Mouse (Mus musculus) thymus, adult 2 months (tissue): ENCODE measurements at regions not wholly inside any gene's neighbourhood (a gene's known extent, or its start where the extent isn't known, plus 50 kb on each side); places are given as distances from the start of the nearest gene placed in this dataset.
"Not testable (repeated sequence)": the region's sequence is repeated elsewhere in the genome, so short reads cannot be mapped to it uniquely, and the experiment has no call there.

Experiments used
- DNase-seq: peaks from one replicate; pipeline ENCODE4 v3.0.0; 2021
- H3K27ac ChIP-seq: fragments of 200-500 bp; 2 replicates; pipeline ENCODE4 v1.5.1; 2012; ENCODE audit warnings: low read length, control low read depth; ENCODE audit not compliant: control insufficient read depth, insufficient read depth
- H3K27me3 ChIP-seq: fragments of 200-500 bp; 2 replicates; pipeline ENCODE4 v1.6.1; 2012; ENCODE audit warnings: mild to moderate bottlenecking, low read length, moderate library complexity, mixed read lengths; ENCODE audit not compliant: control insufficient read depth, insufficient read depth
- H3K36me3 ChIP-seq: fragments of 200-500 bp; 2 replicates; pipeline ENCODE4 v1.6.1; 2012; ENCODE audit warnings: mild to moderate bottlenecking, low read length, moderate library complexity; ENCODE audit not compliant: control insufficient read depth, insufficient read depth
- H3K4me1 ChIP-seq: fragments of 200-500 bp; replicated peaks from 2 replicates; pipeline ENCODE4 v1.6.1; 2012; ENCODE audit warnings: low read length; ENCODE audit not compliant: control insufficient read depth, insufficient read depth
- H3K4me3 ChIP-seq: fragments of 200-500 bp; 2 replicates; pipeline ENCODE4 v1.5.1; 2012; ENCODE audit warnings: mild to moderate bottlenecking, low read length, control low read depth, moderate library complexity; ENCODE audit not compliant: control insufficient read depth, insufficient read depth
- CTCF ChIP-seq: fragments of 200-500 bp; IDR thresholded peaks from 2 replicates; pipeline ENCODE4 v1.5.1; 2012; ENCODE audit warnings: mild to moderate bottlenecking, control low read depth, low read length, moderate library complexity, borderline replicate concordance; ENCODE audit not compliant: control insufficient read depth, poor library complexity, insufficient read depth; ENCODE audit errors: extremely low read depth
- POLR2A ChIP-seq: fragments of 200-500 bp; IDR thresholded peaks from 2 replicates; pipeline ENCODE4 v1.6.1; 2012; ENCODE audit warnings: mild to moderate bottlenecking, low read length, control low read depth, moderate library complexity; ENCODE audit not compliant: control insufficient read depth, poor library complexity, insufficient read depth; ENCODE audit errors: extremely low read depth
- WGBS: fragments of 180-500 bp; shearing (Covaris S2); methylation state at CpG from one replicate; pipeline ENCODE4 v1.1.7; 2018; 5-methylcytosine and 5-hydroxymethylcytosine counted together

- WGBS = 10% methylated on average over 16 of the region's 16 CpGs
- peak; percentile 83 for DNase-seq
- Histone ChIP-seq H3K27ac (no peak overlapping the region), H3K36me3 (no peaks in the 10 kb centered on the region), H3K4me1 (0 out of 2 replicates have a peak, but pooled peaks cover 3% of the 10 kb centered on the region), H3K27me3 (no peaks in the 10 kb centered on the region), H3K4me3 (no peak overlapping the region)
- TF ChIP-seq POLR2A (no peak), CTCF (peak; percentile 91)
Measured at GRCm38 (mm10) chr4:8084954-8085639, 153.7 kb downstream of the Car8 start.

- no peaks in the 10 kb centered on the region for H3K4me1 ChIP-seq
- WGBS = 91% methylated on average over 4 of the region's 4 CpGs
- no peak overlapping the region for H3K4me3 ChIP-seq
- H3K27ac ChIP-seq = no peak overlapping the region
- no peak for DNase-seq
- no peaks in the 10 kb centered on the region for H3K36me3 ChIP-seq
- TF ChIP-seq CTCF (no peak), POLR2A (no peak)
- no peaks in the 10 kb centered on the region for H3K27me3 ChIP-seq
Measured at GRCm38 (mm10) chr4:8079349-8079748, 159.5 kb downstream of the Car8 start.

GRCm38 (mm10) chr4:8072989-8073573, 165.8 kb downstream of the Car8 start:
- WGBS = 90% methylated on average over 6 of the region's 6 CpGs

GRCm38 (mm10) chr4:8070693-8071092, 168.1 kb downstream of the Car8 start:
- not testable (repeated sequence) for DNase-seq, H3K4me1 ChIP-seq, H3K27ac ChIP-seq, H3K27me3 ChIP-seq, H3K36me3 ChIP-seq, H3K4me3 ChIP-seq

More at GRCm38 (mm10) chr4:8072989-8073573, 165.8 kb downstream of the Car8 start:
- DNase-seq = no peak
- Histone ChIP-seq H3K4me3 (no peak overlapping the region), H3K4me1 (no peaks in the 10 kb centered on the region), H3K27me3 (no peaks in the 10 kb centered on the region), H3K27ac (no peak overlapping the region), H3K36me3 (no peaks in the 10 kb centered on the region)
- TF ChIP-seq POLR2A (no peak), CTCF (no peak)

GRCm38 (mm10) chr4:8068086-8068485, 170.8 kb downstream of the Car8 start:
- H3K4me1 ChIP-seq = no peaks in the 10 kb centered on the region
- 83% methylated on average over 2 of the region's 2 CpGs for WGBS

GRCm38 (mm10) chr4:8041776-8042175, 197.1 kb downstream of the Car8 start:
- H3K4me1 ChIP-seq = no peaks in the 10 kb centered on the region
- no peaks in the 10 kb centered on the region for H3K27me3 ChIP-seq
- no peaks in the 10 kb centered on the region for H3K36me3 ChIP-seq
- no peak overlapping the region for H3K27ac ChIP-seq
- no peak for TF ChIP-seq POLR2A
- TF ChIP-seq CTCF = no peak
- H3K4me3 ChIP-seq = no peak overlapping the region
- DNase-seq = no peak
- 96% methylated on average over 4 of the region's 4 CpGs for WGBS

More at GRCm38 (mm10) chr4:8068086-8068485, 170.8 kb downstream of the Car8 start:
- Histone ChIP-seq H3K4me3 (no peak overlapping the region), H3K27ac (no peak overlapping the region), H3K36me3 (no peaks in the 10 kb centered on the region), H3K27me3 (no peaks in the 10 kb centered on the region)
- no peak for DNase-seq
- no peak for TF ChIP-seq CTCF
- no peak for TF ChIP-seq POLR2A

- no peak for DNase-seq
- no peak for TF ChIP-seq CTCF
- TF ChIP-seq POLR2A = no peak
- H3K4me1 ChIP-seq = no peaks in the 10 kb centered on the region
- WGBS = 96% methylated on average over 1 of the region's 1 CpGs
- no peaks in the 10 kb centered on the region for H3K27me3 ChIP-seq
- no peaks in the 10 kb centered on the region for H3K36me3 ChIP-seq
- no peak overlapping the region for H3K27ac ChIP-seq
- H3K4me3 ChIP-seq = no peak overlapping the region
Measured at GRCm38 (mm10) chr4:8037863-8038262, 201.0 kb downstream of the Car8 start.

GRCm38 (mm10) chr4:8033402-8033801, 205.4 kb downstream of the Car8 start:
- H3K4me1 ChIP-seq, H3K27ac ChIP-seq, DNase-seq, H3K36me3 ChIP-seq, H3K4me3 ChIP-seq, H3K27me3 ChIP-seq: not testable (repeated sequence)
- WGBS = 78% methylated on average over 1 of the region's 1 CpGs
